1 mouse cellular context compared by ENCODE assay signal in the genomic region with DNA sequence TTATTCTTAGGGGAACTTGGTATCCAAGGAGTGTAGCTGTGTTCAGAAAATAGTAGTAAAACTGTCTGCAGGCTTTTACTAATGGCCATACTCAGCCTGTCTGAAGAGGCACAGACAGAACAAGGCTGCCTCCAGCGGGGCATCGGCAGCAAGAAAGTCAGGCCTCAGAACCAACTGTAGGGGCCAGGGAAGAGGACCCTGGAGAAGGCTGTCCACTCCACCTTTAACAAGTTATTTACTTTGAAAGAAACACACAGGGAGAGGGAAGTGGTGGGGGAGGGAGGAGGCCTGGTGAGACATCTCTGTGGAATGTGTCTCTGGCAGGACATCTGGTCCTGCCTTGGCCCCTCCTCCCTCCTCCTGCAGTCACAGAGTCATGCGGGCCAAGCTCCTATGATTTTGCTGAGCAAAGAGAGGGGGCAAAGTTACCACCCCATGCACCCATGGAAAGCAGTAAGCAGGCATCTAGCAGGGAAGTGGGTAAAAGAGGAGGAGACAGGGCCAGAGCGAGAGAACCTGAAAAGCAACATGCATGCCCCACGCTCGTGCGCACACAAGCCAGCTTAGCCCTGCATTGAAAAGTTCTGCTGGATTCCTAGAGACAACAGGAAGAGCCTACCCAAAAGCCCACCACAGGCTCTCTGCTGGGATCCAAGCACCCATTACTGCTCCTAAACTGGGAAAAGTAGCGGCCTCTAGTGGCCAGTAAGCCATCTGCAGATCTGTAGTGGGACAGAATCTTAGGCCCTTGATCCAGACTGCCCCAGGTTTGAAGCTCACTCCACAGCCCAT.
TF ChIP-seq lines count a peak whose summit lies in the region.

No protein-coding gene starts in this region.

TF ChIP-seq in CH12.LX, 34 proteins besides CTCF, POLR2A, EP300 and RAD21:
- TF ChIP-seq ZNF384 (IDR thresholded peaks at IDR 0.05; ENCODE audit: low read depth, low read length) = no peak
- TF ChIP-seq MAX (IDR thresholded peaks at IDR 0.05; ENCODE audit: low read length) = peak; percentile 51; the same call in 1 of the 2 replicates
- peak; percentile 48; the same call in 1 of the 2 replicates for TF ChIP-seq ELF1 (IDR thresholded peaks at IDR 0.05; ENCODE audit: low read depth, low read length)
- TF ChIP-seq ETS1 (conservative IDR thresholded peaks at IDR 0.05; ENCODE audit: low read depth, low read length) = 0 out of 2 replicates have a peak, but pooled peaks have one; percentile 24
- peak; percentile 74 for TF ChIP-seq SMC3 (IDR thresholded peaks at IDR 0.05; ENCODE audit: low read depth, low read length)
- TF ChIP-seq ZMIZ1 (IDR thresholded peaks at IDR 0.05; ENCODE audit: low read depth, low read length) = no peak
- TF ChIP-seq IRF4 (IDR thresholded peaks at IDR 0.05; ENCODE audit: low read depth, low read length) = peak; percentile 81
- 0 out of 2 replicates have a peak, but pooled peaks have one; percentile 57 for TF ChIP-seq MYC (IDR thresholded peaks at IDR 0.05; ENCODE audit: low read depth, low read length)
- peak; percentile 71; the same call in 1 of the 2 replicates for TF ChIP-seq MAZ (IDR thresholded peaks at IDR 0.05; ENCODE audit: low read depth, low read length)
- peak; percentile 25; the same call in 1 of the 2 replicates for TF ChIP-seq TCF12 (IDR thresholded peaks at IDR 0.05; ENCODE audit: low read depth, low read length)
- TF ChIP-seq CHD2 (IDR thresholded peaks at IDR 0.05; ENCODE audit: low read length) = no peak
- TF ChIP-seq HCFC1 (IDR thresholded peaks at IDR 0.05; ENCODE audit: low read depth, low read length) = 0 out of 2 replicates have a peak, but pooled peaks have one; percentile 18
- 0 out of 2 replicates have a peak, but pooled peaks have one; percentile 33 for TF ChIP-seq RCOR1 (conservative IDR thresholded peaks at IDR 0.05; ENCODE audit: low read depth, low read length)
- peak; percentile 75 for TF ChIP-seq SIN3A (IDR thresholded peaks at IDR 0.05; ENCODE audit: low read length)
- no peak for TF ChIP-seq GABPA (IDR thresholded peaks at IDR 0.05; ENCODE audit: insufficient replicate concordance, low read depth, low read length)
- TF ChIP-seq USF2 (conservative IDR thresholded peaks at IDR 0.05; ENCODE audit: low read depth, low read length) = no peak
- no peak for TF ChIP-seq NELFE (IDR thresholded peaks at IDR 0.05; ENCODE audit: low read depth, low read length)
- TF ChIP-seq NRF1 (IDR thresholded peaks at IDR 0.05; ENCODE audit: low read depth, low read length) = peak; percentile 29; the same call in 1 of the 2 replicates
- peak; percentile 31; the same call in 1 of the 2 replicates for TF ChIP-seq MEF2A (IDR thresholded peaks at IDR 0.05; ENCODE audit: borderline replicate concordance, low read depth, low read length)
- TF ChIP-seq JUND (conservative IDR thresholded peaks at IDR 0.05; ENCODE audit: low read depth, low read length) = no peak
- TF ChIP-seq BHLHE40 (IDR thresholded peaks at IDR 0.05; ENCODE audit: low read depth, low read length) = peak; percentile 39
